Mouse (Mus musculus) neural tube, embryonic 13.5 days (tissue): ENCODE measurements at regions not wholly inside any gene's neighbourhood (a gene's known extent, or its start where the extent isn't known, plus 50 kb on each side); places are given as distances from the start of the nearest gene placed in this dataset.

Source experiments
- ATAC-seq: fragments of 200-750 bp; cut with Nextera tagmentation; 2 replicates; pipeline ENCODE4 v1.8.0; 2017; ENCODE audit warnings: low read depth, mild to moderate bottlenecking, moderate TSS enrichment, moderate library complexity
- H3K27ac ChIP-seq: fragments of 300-500 bp; sonication (generic); replicated peaks from 2 replicates; pipeline ENCODE4 v1.5.1; 2015; ENCODE audit warnings: moderate library complexity, mild to moderate bottlenecking, inconsistent platforms
- H3K27me3 ChIP-seq: fragments of 300-500 bp; sonication (generic); 2 replicates; pipeline ENCODE4 v1.6.1; 2015; ENCODE audit warnings: mild to moderate bottlenecking, inconsistent platforms
- H3K36me3 ChIP-seq: fragments of 300-500 bp; sonication (generic); 2 replicates; pipeline ENCODE4 v1.6.1; 2015; ENCODE audit warnings: mild to moderate bottlenecking, inconsistent platforms
- H3K4me1 ChIP-seq: fragments of 300-500 bp; sonication (generic); replicated peaks from 2 replicates; pipeline ENCODE4 v1.6.1; 2015; ENCODE audit warnings: inconsistent platforms
- H3K4me2 ChIP-seq: fragments of 300-500 bp; sonication (generic); 2 replicates; pipeline ENCODE4 v1.6.1; 2015; ENCODE audit warnings: inconsistent platforms, mild to moderate bottlenecking, moderate library complexity
- H3K4me3 ChIP-seq: fragments of 300-500 bp; sonication (generic); 2 replicates; pipeline ENCODE4 v1.5.1; 2015; ENCODE audit warnings: mild to moderate bottlenecking, inconsistent platforms
- H3K9ac ChIP-seq: fragments of 300-500 bp; sonication (generic); 2 replicates; pipeline ENCODE4 v1.6.1; 2015; ENCODE audit warnings: moderate library complexity, mild to moderate bottlenecking, inconsistent platforms
- H3K9me3 ChIP-seq: fragments of 300-500 bp; sonication (generic); 2 replicates; pipeline ENCODE4 v1.6.1; 2016; ENCODE audit warnings: inconsistent platforms
- WGBS: fragments of 180-500 bp; shearing (Covaris S2); methylation state at CpG from one replicate; pipeline ENCODE4 v1.1.7; 2015; 5-methylcytosine and 5-hydroxymethylcytosine counted together

DNA sequence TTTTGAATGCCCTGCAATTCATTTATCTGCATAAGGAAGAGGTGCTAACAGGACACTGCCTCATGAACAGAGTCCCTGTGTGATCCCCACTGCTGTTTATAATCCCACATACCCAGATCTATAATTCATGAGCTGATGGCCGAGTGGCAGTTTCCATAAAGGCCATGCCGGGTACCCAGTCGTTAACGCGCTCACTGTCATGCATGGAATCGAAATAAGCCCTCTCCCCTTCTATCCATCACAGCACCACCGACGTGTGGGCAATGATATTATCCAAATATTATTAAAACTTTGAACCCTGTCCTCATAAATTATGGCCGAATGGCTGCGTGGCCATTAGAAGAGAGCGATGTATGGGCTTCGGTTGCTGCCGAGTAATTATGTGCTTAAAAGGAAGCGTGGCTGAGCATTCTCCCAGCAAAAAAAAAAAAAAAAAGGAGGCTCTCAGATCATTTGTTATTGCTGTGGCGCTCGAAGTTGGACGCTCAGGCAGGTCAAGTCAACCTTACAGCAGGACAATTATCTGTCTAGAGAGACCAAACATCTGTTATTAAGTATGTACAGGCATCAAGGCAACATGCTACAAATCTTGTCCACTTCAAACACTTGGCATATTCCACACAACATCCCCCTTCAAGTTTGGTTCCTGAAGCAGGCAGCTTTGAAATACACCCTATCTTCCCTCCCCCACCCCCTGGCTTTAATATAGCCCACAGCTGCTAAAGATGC is 109.1 kb upstream of the Sall1 start:
- no peaks in the 10 kb centered on the region for H3K9me3 ChIP-seq
- peak overlapping the region; percentile 32 for H3K4me2 ChIP-seq
- H3K9ac ChIP-seq: peak overlapping the region; percentile 19; the same call in 1 of the 2 replicates
- peaks cover 18% of the 10 kb centered on the region for H3K4me1 ChIP-seq
- H3K27me3 ChIP-seq: no peaks in the 10 kb centered on the region
- 7% methylated on average over 17 of the region's 17 CpGs for WGBS
- no peak overlapping the region for H3K27ac ChIP-seq
- no peaks in the 10 kb centered on the region for H3K36me3 ChIP-seq
- ATAC-seq: peak; percentile 53; the same call in 1 of the 2 replicates
- H3K4me3 ChIP-seq: no peak overlapping the region

DNA sequence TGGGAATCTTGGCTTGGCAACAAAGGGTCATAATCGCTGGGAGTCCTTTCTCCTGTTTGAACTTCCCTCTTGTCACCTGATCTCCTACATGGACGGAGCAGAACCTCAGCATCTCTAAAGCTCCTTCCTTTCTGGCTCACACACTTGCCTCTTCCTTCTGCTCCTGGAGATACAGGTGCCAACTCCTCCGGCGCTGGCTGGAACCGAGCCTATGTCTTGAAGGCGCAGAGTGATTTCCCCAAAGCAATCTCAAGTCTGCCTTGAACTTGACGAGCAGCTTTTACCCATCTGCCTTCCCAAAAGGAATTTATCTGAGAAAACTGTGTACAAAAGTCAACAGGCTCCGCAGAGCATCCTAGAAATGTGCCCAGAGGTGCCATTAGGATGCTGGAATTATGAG is 108.4 kb upstream of the Sall1 start:
- H3K27ac ChIP-seq: no peak overlapping the region
- H3K4me3 ChIP-seq: no peak overlapping the region

DNA sequence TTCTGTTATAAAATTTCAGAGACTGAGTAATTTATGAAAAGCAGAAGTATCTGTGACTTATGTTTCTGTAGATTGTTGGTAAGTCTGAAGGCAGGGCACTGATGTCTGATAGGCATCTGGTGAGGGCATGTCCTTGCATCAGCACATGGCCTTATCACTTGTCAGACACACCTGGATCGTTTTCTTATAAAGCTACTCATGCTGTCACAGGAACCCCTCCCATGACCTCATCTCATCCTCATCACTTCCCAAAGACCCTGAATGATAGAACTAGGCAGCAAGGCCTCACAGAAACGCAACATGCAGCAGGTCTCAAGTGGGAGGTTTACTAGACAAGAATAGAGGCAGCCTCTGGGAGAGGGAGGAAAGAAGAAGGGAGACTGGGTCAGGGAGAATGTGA is 107.0 kb upstream of the Sall1 start:
- ATAC-seq: no peak
- no peak overlapping the region for H3K9ac ChIP-seq
- WGBS: 89% methylated on average over 2 of the region's 2 CpGs

More for the DNA sequence above, 108.4 kb upstream of the Sall1 start:
- Histone ChIP-seq H3K27me3 (no peaks in the 10 kb centered on the region), H3K4me1 (peaks cover 18% of the 10 kb centered on the region), H3K9me3 (no peaks in the 10 kb centered on the region), H3K36me3 (no peaks in the 10 kb centered on the region), H3K4me2 (peak overlapping the region; percentile 32; the same call in 1 of the 2 replicates), H3K9ac (peak overlapping the region; percentile 19; the same call in 1 of the 2 replicates)
- 58% methylated on average over 8 of the region's 8 CpGs for WGBS
- ATAC-seq: no peak

DNA sequence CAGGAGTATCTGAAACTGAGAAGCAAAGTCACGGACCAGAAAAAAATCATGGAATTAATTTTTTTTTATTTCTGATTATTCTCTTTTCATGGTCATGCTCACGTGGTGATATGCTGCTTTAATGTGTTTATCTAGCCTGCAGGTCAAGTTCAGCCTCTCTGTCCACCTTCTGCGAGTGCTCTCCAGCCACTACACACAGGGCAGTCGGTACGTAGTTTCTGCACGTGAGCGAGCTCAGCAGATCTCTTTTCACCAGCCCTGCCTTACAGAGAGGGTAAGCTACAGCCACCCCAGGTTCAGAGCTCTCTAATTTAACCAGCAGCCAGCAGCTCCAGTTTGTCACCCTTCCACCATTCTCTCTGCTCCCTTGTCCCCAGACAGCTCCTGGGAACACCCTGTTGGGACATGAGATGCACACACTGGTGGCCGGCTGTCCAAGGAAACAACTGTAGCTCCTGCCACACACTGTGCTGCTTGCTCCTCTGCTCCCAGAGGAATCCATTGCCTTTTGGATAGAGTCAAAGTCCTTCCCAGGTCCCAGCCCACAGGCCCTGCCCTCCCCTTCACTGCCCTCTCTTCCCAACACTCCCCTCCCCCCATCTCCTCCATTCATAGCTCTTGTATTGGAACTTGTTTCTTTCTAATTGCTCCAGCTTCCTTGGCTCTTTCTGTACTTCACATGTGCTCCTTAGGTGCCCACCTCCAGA is 97.7 kb upstream of the Sall1 start:
- H3K4me1 ChIP-seq: peaks cover 37% of the 10 kb centered on the region
- H3K9me3 ChIP-seq: no peaks in the 10 kb centered on the region
- H3K27me3 ChIP-seq: no peaks in the 10 kb centered on the region
- H3K4me2 ChIP-seq: no peak overlapping the region
- no peak; the same call in 1 of the 2 replicates for ATAC-seq
- no peak overlapping the region for H3K27ac ChIP-seq
- H3K4me3 ChIP-seq: no peak overlapping the region
- WGBS: 70% methylated on average over 8 of the region's 8 CpGs
- no peak overlapping the region for H3K9ac ChIP-seq
- no peaks in the 10 kb centered on the region for H3K36me3 ChIP-seq

More for the DNA sequence above, 107.0 kb upstream of the Sall1 start:
- Histone ChIP-seq H3K4me2 (no peak overlapping the region), H3K36me3 (no peaks in the 10 kb centered on the region), H3K9me3 (no peaks in the 10 kb centered on the region), H3K4me1 (peaks cover 18% of the 10 kb centered on the region), H3K4me3 (no peak overlapping the region), H3K27me3 (no peaks in the 10 kb centered on the region), H3K27ac (no peak overlapping the region)

- WGBS: 84% methylated on average over 3 of the region's 3 CpGs
Measured at GRCm38 (mm10) chr8:89139876-89140275, 95.9 kb upstream of the Sall1 start.

DNA sequence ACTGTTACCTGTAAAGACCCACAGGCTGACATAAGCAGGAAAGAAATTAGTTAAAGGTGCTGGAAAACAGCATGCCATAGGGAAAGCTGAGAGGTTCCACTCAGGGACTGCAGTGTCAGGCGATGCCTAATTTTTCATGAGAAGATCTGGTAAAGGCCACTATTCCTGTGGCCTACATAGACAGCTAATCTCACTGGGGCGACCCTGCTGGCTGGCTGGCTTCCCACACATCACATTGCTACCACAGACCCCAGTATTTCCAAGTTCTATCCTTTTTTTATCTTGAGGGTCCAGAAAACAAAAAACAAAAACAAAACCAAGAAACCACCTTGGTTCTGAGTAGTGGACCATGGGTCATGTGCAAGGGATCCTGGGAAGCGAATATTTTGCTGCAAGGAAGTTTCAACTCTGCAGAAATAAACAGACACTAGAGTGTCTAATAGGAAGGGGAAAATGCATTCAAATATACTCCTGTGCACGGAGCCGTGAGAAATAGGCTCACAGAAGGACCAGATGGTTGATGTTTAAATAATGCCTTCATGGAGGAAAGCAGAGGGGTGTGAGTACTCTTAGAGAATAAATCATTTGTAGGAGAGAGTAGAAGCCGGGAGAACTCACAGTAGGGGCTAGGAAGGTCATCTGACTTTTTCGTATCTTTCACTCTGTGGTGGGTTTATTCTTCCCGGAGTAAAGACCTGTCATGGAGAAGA is 94.6 kb upstream of the Sall1 start:
- 54% methylated on average over 8 of the region's 8 CpGs for WGBS
- no peaks in the 10 kb centered on the region for H3K36me3 ChIP-seq
- H3K27ac ChIP-seq: no peak overlapping the region
- no peaks in the 10 kb centered on the region for H3K27me3 ChIP-seq
- ATAC-seq: no peak
- no peaks in the 10 kb centered on the region for H3K9me3 ChIP-seq
- peaks cover 50% of the 10 kb centered on the region for H3K4me1 ChIP-seq
- H3K9ac ChIP-seq: no peak overlapping the region
- H3K4me3 ChIP-seq: no peak overlapping the region
- H3K4me2 ChIP-seq: no peak overlapping the region

More at GRCm38 (mm10) chr8:89139876-89140275, 95.9 kb upstream of the Sall1 start:
- no peaks in the 10 kb centered on the region for H3K36me3 ChIP-seq
- H3K4me3 ChIP-seq: no peak overlapping the region
- H3K9ac ChIP-seq: no peak overlapping the region
- no peaks in the 10 kb centered on the region for H3K9me3 ChIP-seq
- ATAC-seq: no peak
- H3K4me2 ChIP-seq: no peak overlapping the region
- peaks cover 43% of the 10 kb centered on the region for H3K4me1 ChIP-seq
- H3K27me3 ChIP-seq: no peaks in the 10 kb centered on the region
- no peak overlapping the region for H3K27ac ChIP-seq

- ATAC-seq: no peak
- no peak overlapping the region for H3K9ac ChIP-seq
- 72% methylated on average over 19 of the region's 19 CpGs for WGBS
- H3K4me1 ChIP-seq: peaks cover 36% of the 10 kb centered on the region
- H3K4me3 ChIP-seq: no peak overlapping the region
- no peaks in the 10 kb centered on the region for H3K9me3 ChIP-seq
- no peaks in the 10 kb centered on the region for H3K36me3 ChIP-seq
- no peaks in the 10 kb centered on the region for H3K27me3 ChIP-seq
- no peak overlapping the region for H3K4me2 ChIP-seq
- peak overlapping the region; percentile 33; the same call in 1 of the 2 replicates for H3K27ac ChIP-seq
Measured at GRCm38 (mm10) chr8:89134581-89135484, 90.9 kb upstream of the Sall1 start.

DNA sequence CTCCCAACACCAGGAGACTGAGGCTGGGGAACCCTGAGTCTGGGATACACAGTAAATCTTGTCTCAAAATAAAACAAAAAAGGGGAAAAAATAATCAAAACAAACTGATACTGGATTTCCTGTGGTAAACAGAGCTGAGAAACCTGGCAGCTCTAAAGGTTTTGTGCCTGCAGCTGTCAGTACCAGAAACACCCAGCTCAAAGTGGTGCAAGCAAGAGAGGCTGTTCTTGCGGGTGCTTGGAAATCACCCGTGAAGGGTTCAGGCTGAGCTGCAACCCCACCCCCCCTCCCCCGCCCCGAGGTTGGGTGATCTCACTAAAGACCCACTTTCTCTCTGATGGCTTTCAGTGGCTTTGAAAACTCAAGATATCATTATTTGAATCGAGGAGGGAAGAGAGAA is 90.1 kb upstream of the Sall1 start:
- Histone ChIP-seq H3K27ac (no peak overlapping the region), H3K27me3 (no peaks in the 10 kb centered on the region), H3K4me2 (no peak overlapping the region), H3K36me3 (no peaks in the 10 kb centered on the region), H3K9ac (no peak overlapping the region), H3K4me1 (peaks cover 38% of the 10 kb centered on the region), H3K9me3 (no peaks in the 10 kb centered on the region), H3K4me3 (no peak overlapping the region)
- no peak for ATAC-seq
- 51% methylated on average over 5 of the region's 5 CpGs for WGBS

DNA sequence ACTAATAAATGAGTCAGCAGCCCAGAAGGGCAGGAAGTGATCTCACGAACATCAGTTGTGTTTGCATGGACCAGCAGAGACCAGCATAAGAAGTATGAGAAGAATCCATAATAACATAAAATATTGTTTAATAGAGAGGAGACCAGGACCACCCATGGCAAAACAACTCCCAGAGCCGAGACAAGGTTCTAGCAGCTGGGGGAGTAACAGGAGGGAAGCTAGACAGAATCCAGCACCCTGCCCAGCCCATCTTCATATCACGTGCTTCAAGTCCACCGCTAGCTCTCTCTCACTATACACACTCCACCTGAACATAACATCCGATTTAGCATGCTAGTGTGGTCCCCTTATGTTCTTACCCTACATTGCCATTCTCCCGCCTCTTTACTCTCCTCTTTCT is 77.1 kb upstream of the Sall1 start:
- 89% methylated on average over 6 of the region's 6 CpGs for WGBS
- ATAC-seq: no peak
- Histone ChIP-seq H3K4me1 (no peaks in the 10 kb centered on the region), H3K4me2 (no peak overlapping the region), H3K9ac (no peak overlapping the region), H3K4me3 (no peak overlapping the region), H3K27me3 (no peaks in the 10 kb centered on the region), H3K9me3 (no peaks in the 10 kb centered on the region), H3K27ac (no peak overlapping the region), H3K36me3 (no peaks in the 10 kb centered on the region)

- no peak for ATAC-seq
- Histone ChIP-seq H3K27me3 (no peaks in the 10 kb centered on the region), H3K36me3 (no peaks in the 10 kb centered on the region), H3K4me2 (no peak overlapping the region), H3K9ac (no peak overlapping the region), H3K4me1 (peaks cover 17% of the 10 kb centered on the region; the same call in 1 of the 2 replicates), H3K27ac (no peak overlapping the region), H3K9me3 (no peaks in the 10 kb centered on the region), H3K4me3 (no peak overlapping the region)
- WGBS: 51% methylated on average over 15 of the region's 15 CpGs
Measured at GRCm38 (mm10) chr8:89107895-89108660, 64.1 kb upstream of the Sall1 start.

DNA sequence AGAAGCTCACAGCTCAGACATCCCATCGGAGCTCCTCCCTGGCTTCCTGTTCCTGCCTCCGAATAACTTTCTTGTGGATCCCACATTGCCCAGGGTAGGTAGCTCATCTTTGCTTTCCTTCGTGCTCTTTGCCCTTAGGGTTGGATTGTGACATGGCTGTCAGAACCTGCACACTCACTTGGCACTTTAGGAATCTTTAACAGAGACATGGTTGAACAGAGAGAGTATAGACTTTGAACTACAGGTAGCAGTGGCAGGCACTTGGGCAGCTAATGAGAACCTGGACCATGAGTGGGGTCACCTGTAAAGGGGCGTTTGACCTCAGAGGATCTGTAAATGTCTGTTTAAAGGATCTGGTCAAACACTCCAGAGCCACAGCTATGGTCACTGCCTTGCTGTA is 62.4 kb upstream of the Sall1 start:
- 89% methylated on average over 4 of the region's 4 CpGs for WGBS
- H3K36me3 ChIP-seq: no peaks in the 10 kb centered on the region
- H3K9me3 ChIP-seq: no peaks in the 10 kb centered on the region
- no peak overlapping the region for H3K4me2 ChIP-seq
- H3K27me3 ChIP-seq: no peaks in the 10 kb centered on the region
- H3K4me3 ChIP-seq: no peak overlapping the region
- no peak overlapping the region for H3K27ac ChIP-seq
- H3K9ac ChIP-seq: no peak overlapping the region
- peaks cover 13% of the 10 kb centered on the region; the same call in 1 of the 2 replicates for H3K4me1 ChIP-seq
- no peak for ATAC-seq
